In the genomic region with DNA sequence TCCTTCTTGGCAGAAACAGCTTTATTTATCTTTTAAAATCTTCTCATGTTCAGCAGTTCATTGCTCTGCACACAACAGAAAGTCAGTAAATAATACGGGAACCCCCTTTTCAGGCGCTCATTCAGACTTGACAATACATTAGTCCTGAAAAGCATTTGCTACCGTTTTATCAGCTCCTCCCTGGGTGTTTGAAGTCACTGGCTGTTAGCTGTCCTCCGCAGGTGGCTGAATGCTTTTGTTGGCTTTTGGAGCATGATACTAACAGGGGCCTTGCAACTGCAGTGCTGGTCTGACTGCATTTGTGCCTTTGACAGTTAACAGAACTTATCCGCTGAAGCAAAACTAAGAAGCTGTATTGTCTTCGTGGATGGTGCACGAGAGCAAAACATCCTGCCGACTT, we compare ENCODE assay signal across 9 mouse cellular contexts.
DNase-seq lines count a peak whose midpoint lies in the region; ATAC-seq lines count a peak whose summit lies in the region.
"Had no signal": no experiment of that assay in that cellular context is flagged by ENCODE, and none has a peak within 500 bp of the region (broad histone marks: within the 10 kb centered on the region; RNA-seq: fewer than 3 reads in every experiment).

No protein-coding gene starts in this region.

- H3K9ac ChIP-seq in intestine, embryonic 14.5 days (ENCODE audit: low read length): no peak overlapping the region
- no peak overlapping the region for H3K9ac ChIP-seq in intestine, embryonic 15.5 days
- H3K9ac ChIP-seq in embryonic facial prominence, embryonic 14.5 days (ENCODE audit: low read depth, low read length): no peak overlapping the region
- H3K9ac ChIP-seq in midbrain, embryonic 11.5 days (ENCODE audit: low read length): no peak overlapping the region

- no peak overlapping the region for H3K4me3 ChIP-seq in intestine, embryonic 14.5 days (ENCODE audit: low read depth, low read length)
- H3K4me3 ChIP-seq in intestine, embryonic 15.5 days (replicated peaks): no peak overlapping the region
- no peak overlapping the region for H3K4me3 ChIP-seq in embryonic facial prominence, embryonic 14.5 days (ENCODE audit: low read depth, low read length)
- no peak overlapping the region for H3K4me3 ChIP-seq in midbrain, embryonic 11.5 days (ENCODE audit: low read depth, low read length)
- H3K4me3 ChIP-seq in limb, embryonic 10.5 days: no peak overlapping the region

- 15% methylated on average over 8 of the region's 8 CpGs for WGBS in intestine, embryonic 14.5 days
- WGBS in intestine, embryonic 15.5 days: 19% methylated on average over 8 of the region's 8 CpGs
- WGBS in embryonic facial prominence, embryonic 14.5 days: 23% methylated on average over 8 of the region's 8 CpGs
- WGBS in midbrain, embryonic 11.5 days: 5% methylated on average over 8 of the region's 8 CpGs
- WGBS in limb, embryonic 10.5 days: 38% methylated on average over 8 of the region's 8 CpGs

- no peaks in the 10 kb centered on the region for H3K27me3 ChIP-seq in intestine, embryonic 14.5 days (replicated peaks; ENCODE audit: control insufficient read depth, insufficient read depth, low read length)
- H3K27me3 ChIP-seq in intestine, embryonic 15.5 days (replicated peaks): no peaks in the 10 kb centered on the region
- no peaks in the 10 kb centered on the region for H3K27me3 ChIP-seq in embryonic facial prominence, embryonic 14.5 days (replicated peaks; ENCODE audit: control insufficient read depth, insufficient read depth, low read length)
- H3K27me3 ChIP-seq in midbrain, embryonic 11.5 days (ENCODE audit: control insufficient read depth, insufficient read depth, low read length): peaks cover 5% of the 10 kb centered on the region; the same call in 1 of the 2 replicates
- H3K27me3 ChIP-seq in limb, embryonic 10.5 days (ENCODE audit: low read depth, poor library complexity, severe bottlenecking): no peaks in the 10 kb centered on the region

- no peaks in the 10 kb centered on the region for H3K36me3 ChIP-seq in intestine, embryonic 14.5 days (ENCODE audit: control insufficient read depth, insufficient read depth, low read length)
- H3K36me3 ChIP-seq in intestine, embryonic 15.5 days: no peaks in the 10 kb centered on the region
- H3K36me3 ChIP-seq in embryonic facial prominence, embryonic 14.5 days (ENCODE audit: control insufficient read depth, insufficient read depth, low read length): no peaks in the 10 kb centered on the region
- H3K36me3 ChIP-seq in midbrain, embryonic 11.5 days (ENCODE audit: control insufficient read depth, insufficient read depth, low read length): no peaks in the 10 kb centered on the region
- H3K36me3 ChIP-seq in limb, embryonic 10.5 days: no peaks in the 10 kb centered on the region

- peak; percentile 51 for DNase-seq in intestine, embryonic 14.5 days (ENCODE audit: low spot score)
- DNase-seq in embryonic facial prominence, embryonic 14.5 days (ENCODE audit: low spot score): peak; percentile 12
- peak; percentile 91 for DNase-seq in midbrain, embryonic 11.5 days (ENCODE audit: low spot score, missing footprints)
- DNase-seq in retina, postnatal 1 day: peak; percentile 11
- no peak for DNase-seq in limb, embryonic 10.5 days (ENCODE audit: low spot score)
- DNase-seq in right cerebral cortex, postnatal 14 days: no peak
- no peak for DNase-seq in adrenal gland, postnatal 36 days
- DNase-seq: lung, adult 18-20 months had no signal

- H3K4me1 ChIP-seq in intestine, embryonic 14.5 days (replicated peaks; ENCODE audit: control insufficient read depth, insufficient read depth, low read length): no peaks in the 10 kb centered on the region
- no peaks in the 10 kb centered on the region for H3K4me1 ChIP-seq in intestine, embryonic 15.5 days (replicated peaks)
- H3K4me1 ChIP-seq in embryonic facial prominence, embryonic 14.5 days (ENCODE audit: control insufficient read depth, insufficient read depth, low read length): no peaks in the 10 kb centered on the region
- peaks cover 6% of the 10 kb centered on the region; the same call in 1 of the 2 replicates for H3K4me1 ChIP-seq in midbrain, embryonic 11.5 days (ENCODE audit: control insufficient read depth, insufficient read depth, low read length)
- no peaks in the 10 kb centered on the region for H3K4me1 ChIP-seq in limb, embryonic 10.5 days

- no peak overlapping the region for H3K4me2 ChIP-seq in intestine, embryonic 14.5 days (ENCODE audit: low read length)
- no peak overlapping the region for H3K4me2 ChIP-seq in intestine, embryonic 15.5 days (replicated peaks)
- no peak overlapping the region for H3K4me2 ChIP-seq in embryonic facial prominence, embryonic 14.5 days (ENCODE audit: low read depth, low read length)
- H3K4me2 ChIP-seq in midbrain, embryonic 11.5 days: peak overlapping the region; percentile 6; the same call in 1 of the 2 replicates

- no peaks in the 10 kb centered on the region for H3K9me3 ChIP-seq in intestine, embryonic 14.5 days (ENCODE audit: control insufficient read depth, low read length)
- H3K9me3 ChIP-seq in intestine, embryonic 15.5 days: no peaks in the 10 kb centered on the region
- no peaks in the 10 kb centered on the region for H3K9me3 ChIP-seq in embryonic facial prominence, embryonic 14.5 days (ENCODE audit: control insufficient read depth, low read length)
- no peaks in the 10 kb centered on the region for H3K9me3 ChIP-seq in midbrain, embryonic 11.5 days (ENCODE audit: control insufficient read depth, low read length)
- H3K9me3 ChIP-seq in limb, embryonic 10.5 days (replicated peaks): no peaks in the 10 kb centered on the region

- no peak overlapping the region for H3K27ac ChIP-seq in intestine, embryonic 14.5 days (ENCODE audit: low read depth)
- H3K27ac ChIP-seq in intestine, embryonic 15.5 days: no peak overlapping the region
- H3K27ac ChIP-seq in embryonic facial prominence, embryonic 14.5 days (replicated peaks; ENCODE audit: low read depth, low read length): no peak overlapping the region
- no peak overlapping the region for H3K27ac ChIP-seq in midbrain, embryonic 11.5 days (ENCODE audit: low read depth, low read length)
- no peak overlapping the region for H3K27ac ChIP-seq in limb, embryonic 10.5 days

- no peak for ATAC-seq in intestine, embryonic 14.5 days (replicated peaks; ENCODE audit: low FRiP score, low TSS enrichment, low read depth)
- no peak for ATAC-seq in intestine, embryonic 15.5 days
- ATAC-seq in embryonic facial prominence, embryonic 14.5 days (ENCODE audit: low read depth): no peak
- peak; percentile 77 for ATAC-seq in midbrain, embryonic 11.5 days (ENCODE audit: low FRiP score)

Comparison
In these comparisons a context has a peak if more than half of its experiments do, and no peak if none do; other contexts are left out.
1. DNase-seq: peak in intestine, embryonic 14.5 days (single experiment), embryonic facial prominence, embryonic 14.5 days (single experiment), midbrain, embryonic 11.5 days (single experiment) and retina, postnatal 1 day (single experiment); none in limb, embryonic 10.5 days (single experiment), right cerebral cortex, postnatal 14 days (single experiment) and adrenal gland, postnatal 36 days (0 of 2).